Mouse (Mus musculus): Measurements from ENCODE around the gene Celsr1. TPM values are rescaled to one million over a fixed set of nuclear protein-coding genes. Genes with fewer than 3 reads are reported as not detected.

Celsr1 gene
- polyA plus RNA-seq (2014; fragmentation: Illumina TruSeq; extraction: RNeasy Lipid Tissue Mini Kit (QIAGEN cat#74804); ENCODE audit: low read depth, low replicate concordance), result 7.7 TPM

DNA sequence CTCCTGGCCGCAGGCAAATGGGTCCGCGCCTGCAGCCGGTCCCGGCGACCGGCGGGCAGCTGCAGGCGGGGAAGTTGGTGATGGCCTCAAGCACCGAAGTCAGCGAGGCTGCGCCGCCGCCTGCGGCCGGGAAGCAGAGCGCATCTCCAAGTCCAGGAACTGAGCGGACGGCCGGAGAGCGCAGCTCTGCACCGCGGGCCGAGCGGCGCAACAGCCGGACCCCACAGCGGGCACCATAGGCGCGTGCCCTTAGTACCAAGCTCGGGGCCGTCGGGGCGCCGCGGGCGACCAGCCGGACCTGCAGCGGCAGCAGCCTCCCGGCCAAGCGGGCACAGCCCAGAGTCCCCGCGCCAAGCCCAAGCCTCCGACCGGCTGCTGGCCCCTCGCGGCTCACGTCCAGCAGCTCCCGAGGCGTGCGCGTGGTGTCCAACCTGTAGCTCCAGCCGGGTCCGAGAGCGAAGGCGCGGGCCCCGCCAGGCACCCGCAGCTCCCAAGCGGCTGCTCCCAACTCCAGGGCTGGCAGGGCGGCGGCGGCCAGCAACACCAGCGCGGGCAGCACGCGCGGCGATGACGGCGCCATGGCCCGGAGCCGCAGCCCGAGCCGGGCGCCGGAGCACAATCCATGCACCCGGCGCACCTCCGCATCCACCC, at the start of gene Celsr1:
Celsr1 (minus strand) TSS at position 587 of the 651 bp plus-strand sequence.

DNA sequence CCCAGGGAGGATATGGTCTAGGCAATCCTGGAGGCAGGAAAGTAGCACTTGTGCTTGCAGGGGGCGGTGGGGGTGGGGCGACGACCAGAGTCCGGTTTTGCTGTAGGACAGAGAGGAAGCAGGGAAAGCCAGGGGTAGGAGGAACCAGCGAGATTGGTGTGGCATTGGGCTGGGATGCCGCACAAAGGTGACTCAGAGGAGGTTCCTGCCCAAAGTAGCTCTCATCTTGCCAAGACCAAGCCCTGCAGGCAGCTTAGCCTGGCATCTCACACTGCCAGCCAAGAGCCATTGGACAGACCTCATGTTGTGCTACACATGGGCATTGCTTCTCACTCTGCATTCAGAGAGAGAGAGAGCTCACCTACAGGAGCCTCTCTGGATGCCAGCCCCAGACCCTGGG, 23.8 kb upstream of the Celsr1 start, which contains the start of gene Gramd4:
Gramd4 (plus strand) TSS at position 283 of the 400 bp plus-strand sequence.

DNA sequence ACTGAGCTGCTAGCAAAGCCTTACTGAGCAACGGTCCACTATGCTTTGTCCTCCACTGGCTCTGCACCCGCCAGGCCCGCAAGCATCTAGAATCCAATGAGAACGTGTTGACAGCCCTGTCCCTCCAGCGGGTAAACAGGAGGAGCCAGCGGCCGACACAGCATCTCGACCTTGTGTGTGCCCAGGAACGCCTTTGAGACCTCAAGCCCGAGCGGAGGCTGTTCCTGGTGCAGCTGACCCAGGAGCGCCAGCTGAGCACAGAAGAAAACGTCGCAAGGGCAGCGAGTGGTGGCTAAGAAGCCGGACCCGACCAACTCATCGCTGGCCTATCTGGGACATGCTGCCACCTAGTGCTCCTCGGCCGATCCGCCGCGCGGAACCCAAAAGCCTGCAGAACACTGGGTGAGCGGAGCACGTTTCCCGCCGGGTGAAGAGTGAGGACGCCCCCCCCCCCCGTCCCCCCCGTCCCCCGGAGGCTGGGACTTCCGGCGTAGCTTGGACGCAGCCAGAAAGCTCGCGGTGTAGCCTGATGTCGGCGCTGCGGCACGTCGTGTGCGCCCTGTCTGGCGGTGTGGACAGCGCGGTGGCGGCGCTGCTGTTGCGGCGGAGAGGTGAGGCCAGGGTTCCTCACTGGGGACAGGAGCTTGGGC, 154.6 kb downstream of the Celsr1 start, which contains the start of gene Trmu:
Trmu (plus strand) TSS at position 465 of the 650 bp plus-strand sequence.

DNA sequence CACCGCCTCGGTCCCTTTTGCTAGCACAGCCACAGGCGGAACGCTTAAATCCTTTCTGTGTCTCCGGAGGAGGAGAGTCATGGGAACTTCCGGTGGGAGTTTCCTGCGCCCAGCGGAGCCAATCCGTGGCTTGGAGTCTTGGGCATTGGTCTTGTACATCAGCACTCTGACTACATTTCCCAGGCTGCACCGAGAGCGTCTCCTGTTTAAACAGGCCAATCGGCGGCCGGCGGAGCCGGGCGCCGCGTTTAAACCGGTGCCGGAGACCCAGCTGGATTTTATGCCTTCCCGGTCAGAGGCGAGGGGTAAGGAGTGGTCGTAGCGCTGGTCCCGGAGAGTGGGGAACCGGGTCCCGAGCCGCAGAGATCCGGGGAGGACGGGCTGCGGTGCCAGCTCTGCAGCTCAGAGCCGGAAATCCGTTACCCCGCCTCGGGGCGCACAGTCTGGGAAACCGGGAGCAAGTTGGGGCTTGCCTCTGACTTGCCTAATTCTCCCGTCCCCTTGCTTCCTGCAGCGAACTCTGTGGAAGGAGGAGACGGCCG, 174.0 kb downstream of the Celsr1 start, which contains the start of gene Gtse1:
Gtse1 (plus strand) TSS at position 256 of the 542 bp plus-strand sequence.

Other genes starting within 250 kb of the Celsr1 start
- 24.0 TPM for gene Cdpf1, start 222.1 kb downstream of the Celsr1 start, polyA plus RNA-seq (2014; fragmentation: Illumina TruSeq; extraction: RNeasy Lipid Tissue Mini Kit (QIAGEN cat#74804); ENCODE audit: low read depth, low replicate concordance)
- gene Pkdrej, start 212.0 kb downstream of the Celsr1 start, polyA plus RNA-seq (2014; fragmentation: Illumina TruSeq; extraction: RNeasy Lipid Tissue Mini Kit (QIAGEN cat#74804); ENCODE audit: low read depth, low replicate concordance), result 1.1 TPM
- gene Ttc38, start 201.5 kb downstream of the Celsr1 start, polyA plus RNA-seq (2014; fragmentation: Illumina TruSeq; extraction: RNeasy Lipid Tissue Mini Kit (QIAGEN cat#74804); ENCODE audit: low read depth, low replicate concordance), result 24.3 TPM
- 0.94 TPM for gene Gtse1, start 174.0 kb downstream of the Celsr1 start, polyA plus RNA-seq (2014; fragmentation: Illumina TruSeq; extraction: RNeasy Lipid Tissue Mini Kit (QIAGEN cat#74804); ENCODE audit: low read depth, low replicate concordance)
- 25.3 TPM for gene Trmu, start 154.5 kb downstream of the Celsr1 start, polyA plus RNA-seq (2014; fragmentation: Illumina TruSeq; extraction: RNeasy Lipid Tissue Mini Kit (QIAGEN cat#74804); ENCODE audit: low read depth, low replicate concordance)
- gene Gramd4, start 23.9 kb upstream of the Celsr1 start, polyA plus RNA-seq (2014; fragmentation: Illumina TruSeq; extraction: RNeasy Lipid Tissue Mini Kit (QIAGEN cat#74804); ENCODE audit: low read depth, low replicate concordance), result 36.6 TPM
- 15.2 TPM for gene Cerk, start 152.4 kb upstream of the Celsr1 start, polyA plus RNA-seq (2014; fragmentation: Illumina TruSeq; extraction: RNeasy Lipid Tissue Mini Kit (QIAGEN cat#74804); ENCODE audit: low read depth, low replicate concordance)
- 31.9 TPM for gene Tbc1d22a, start 180.7 kb upstream of the Celsr1 start, polyA plus RNA-seq (2014; fragmentation: Illumina TruSeq; extraction: RNeasy Lipid Tissue Mini Kit (QIAGEN cat#74804); ENCODE audit: low read depth, low replicate concordance)